Mouse (Mus musculus) hindbrain, postnatal 0 days (tissue): ENCODE results near the gene Ptpn14. TPM values are rescaled to one million over a fixed set of nuclear protein-coding genes. Genes with fewer than 3 reads are reported as not detected.

Source experiments
- ATAC-seq: fragments of 200-750 bp; cut with Nextera tagmentation; 2 replicates; pipeline ENCODE4 v1.8.0; 2017; ENCODE audit warnings: mild to moderate bottlenecking, moderate TSS enrichment, moderate library complexity
- DNase-seq: peaks from one replicate; pipeline ENCODE4 v3.0.0-alpha.2; 2015; ENCODE audit warnings: low spot score
- H3K27ac ChIP-seq: fragments of 300-500 bp; sonication (generic); 2 replicates; pipeline ENCODE4 v1.5.1; 2014; ENCODE audit warnings: mild to moderate bottlenecking
- H3K27me3 ChIP-seq: fragments of 300-500 bp; sonication (generic); 2 replicates; pipeline ENCODE4 v1.6.1; 2014; ENCODE audit warnings: low read length, mixed read lengths; ENCODE audit not compliant: insufficient read depth
- H3K36me3 ChIP-seq: fragments of 300-500 bp; sonication (generic); 2 replicates; pipeline ENCODE4 v1.6.1; 2014; ENCODE audit warnings: low read length, mixed read lengths; ENCODE audit not compliant: insufficient read depth
- H3K4me1 ChIP-seq: fragments of 300-500 bp; sonication (generic); 2 replicates; pipeline ENCODE4 v1.6.1; 2014; ENCODE audit warnings: antibody characterized with exemption, low read length, mixed read lengths; ENCODE audit not compliant: insufficient read depth
- H3K4me2 ChIP-seq: fragments of 300-500 bp; sonication (generic); 2 replicates; pipeline ENCODE4 v1.6.1; 2014; ENCODE audit warnings: low read depth, mild to moderate bottlenecking, low read length, moderate library complexity, mixed read lengths
- H3K4me3 ChIP-seq: fragments of 300-500 bp; sonication (generic); 2 replicates; pipeline ENCODE4 v1.5.1; 2014; ENCODE audit warnings: low read length
- H3K9ac ChIP-seq: fragments of 300-500 bp; sonication (generic); replicated peaks from 2 replicates; pipeline ENCODE4 v1.6.1; 2014; ENCODE audit warnings: mild to moderate bottlenecking, low read length, moderate library complexity, mixed read lengths
- H3K9me3 ChIP-seq: fragments of 300-500 bp; sonication (generic); 2 replicates; pipeline ENCODE4 v1.6.1; 2016; ENCODE audit warnings: low read length, mixed read lengths
- CTCF ChIP-seq: IDR thresholded peaks from 2 replicates; pipeline ENCODE4 v1.5.1; 2016; ENCODE audit warnings: antibody characterized with exemption, control low read depth, low read depth
- WGBS: fragments of 180-500 bp; shearing (Covaris S2); extraction: QIAGEN DNeasy Blood & Tissue Kit; methylation state at CpG from one replicate; pipeline ENCODE4 v1.1.7; 2014; 5-methylcytosine and 5-hydroxymethylcytosine counted together
- polyA plus RNA-seq: library from polyadenylated mRNA; unstranded; fragments of >200 nt; fragmentation: Nextera tagmentation; extraction: Ambion mirVana; gene quantifications from 2 replicates; pipeline ENCODE4 v1.2.1, GENCODE M21; 2015
- total RNA-seq: library from RNA; depleted of rRNA; stranded (reverse); fragments of >200 nt; gene quantifications from 2 replicates; pipeline ENCODE4 v1.2.3, GENCODE M21; 2014

The Ptpn14 gene
- total and polyA plus RNA-seq, 2 experiments from 2014 or later: 1.4 to 8.2 TPM

- no peaks in the 10 kb centered on the region for H3K9me3 ChIP-seq
- 52% methylated on average over 7 of the region's 7 CpGs for WGBS
- no peak overlapping the region for H3K27ac ChIP-seq
- no peak overlapping the region for H3K9ac ChIP-seq
- peak; percentile 56 for DNase-seq
- ATAC-seq: no peak
- peak; percentile 57 for TF ChIP-seq CTCF
- H3K36me3 ChIP-seq: no peaks in the 10 kb centered on the region
- no peak overlapping the region for H3K4me3 ChIP-seq
- H3K27me3 ChIP-seq: no peaks in the 10 kb centered on the region
- no peaks in the 10 kb centered on the region for H3K4me1 ChIP-seq
- H3K4me2 ChIP-seq: no peak overlapping the region
These were observed 24.9 kb upstream of the Ptpn14 start for GRCm38 (mm10) chr1:189703156-189703555.

GRCm38 (mm10) chr1:189703591-189703990, 24.5 kb upstream of the Ptpn14 start:
- 83% methylated on average over 7 of the region's 7 CpGs for WGBS
- H3K4me1 ChIP-seq: no peaks in the 10 kb centered on the region

GRCm38 (mm10) chr1:189706040-189706645, 21.9 kb upstream of the Ptpn14 start:
- 85% methylated on average over 12 of the region's 12 CpGs for WGBS

More at GRCm38 (mm10) chr1:189703591-189703990, 24.5 kb upstream of the Ptpn14 start:
- H3K27ac ChIP-seq: no peak overlapping the region
- H3K4me3 ChIP-seq: no peak overlapping the region
- DNase-seq: no peak
- H3K27me3 ChIP-seq: no peaks in the 10 kb centered on the region
- no peaks in the 10 kb centered on the region for H3K9me3 ChIP-seq
- ATAC-seq: no peak
- H3K9ac ChIP-seq: no peak overlapping the region
- H3K4me2 ChIP-seq: no peak overlapping the region
- TF ChIP-seq CTCF: no peak
- no peaks in the 10 kb centered on the region for H3K36me3 ChIP-seq

GRCm38 (mm10) chr1:189707014-189707413, 21.1 kb upstream of the Ptpn14 start:
- Histone ChIP-seq H3K9me3 (no peaks in the 10 kb centered on the region), H3K4me3 (no peak overlapping the region), H3K9ac (no peak overlapping the region), H3K36me3 (no peaks in the 10 kb centered on the region), H3K4me2 (no peak overlapping the region), H3K4me1 (no peaks in the 10 kb centered on the region), H3K27me3 (no peaks in the 10 kb centered on the region), H3K27ac (no peak overlapping the region)
- DNase-seq: no peak
- TF ChIP-seq CTCF: no peak
- ATAC-seq: no peak

More at GRCm38 (mm10) chr1:189706040-189706645, 21.9 kb upstream of the Ptpn14 start:
- DNase-seq (no peak), ATAC-seq (no peak)
- Histone ChIP-seq H3K9ac (no peak overlapping the region), H3K4me3 (no peak overlapping the region), H3K36me3 (no peaks in the 10 kb centered on the region), H3K27ac (no peak overlapping the region), H3K27me3 (no peaks in the 10 kb centered on the region), H3K4me2 (no peak overlapping the region), H3K4me1 (no peaks in the 10 kb centered on the region), H3K9me3 (no peaks in the 10 kb centered on the region)
- TF ChIP-seq CTCF: no peak

GRCm38 (mm10) chr1:189707419-189707818, 20.6 kb upstream of the Ptpn14 start:
- no peak overlapping the region for H3K4me3 ChIP-seq
- H3K4me1 ChIP-seq: no peaks in the 10 kb centered on the region
- H3K27me3 ChIP-seq: no peaks in the 10 kb centered on the region
- no peaks in the 10 kb centered on the region for H3K36me3 ChIP-seq
- DNase-seq (no peak), ATAC-seq (no peak)
- no peak overlapping the region for H3K27ac ChIP-seq
- 33% methylated on average over 5 of the region's 5 CpGs for whole genome bisulfite sequencing
- TF ChIP-seq CTCF: no peak
- H3K9me3 ChIP-seq: no peaks in the 10 kb centered on the region
- no peak overlapping the region for H3K4me2 ChIP-seq
- H3K9ac ChIP-seq: no peak overlapping the region

- H3K27ac ChIP-seq: no peak overlapping the region
- no peaks in the 10 kb centered on the region for H3K9me3 ChIP-seq
- ATAC-seq: no peak
- H3K4me2 ChIP-seq: no peak overlapping the region
- DNase-seq: no peak
- no peaks in the 10 kb centered on the region for H3K36me3 ChIP-seq
- no peak overlapping the region for H3K9ac ChIP-seq
- H3K27me3 ChIP-seq: no peaks in the 10 kb centered on the region
- no peak for TF ChIP-seq CTCF
- 82% methylated on average over 8 of the region's 8 CpGs for WGBS
- no peak overlapping the region for H3K4me3 ChIP-seq
- H3K4me1 ChIP-seq: no peaks in the 10 kb centered on the region
These were observed 19.1 kb upstream of the Ptpn14 start for GRCm38 (mm10) chr1:189709001-189709400.
